Mouse (Mus musculus) liver, postnatal 0 days (tissue): ENCODE measurements around the gene Prss50. TPM values are rescaled to one million over a fixed set of nuclear protein-coding genes. Genes with fewer than 3 reads are reported as not detected.
A peak's percentile ranks its signal among the peaks of the same experiment; 100 is the strongest.
"Not testable (repeated sequence)": the region's sequence is repeated elsewhere in the genome, so short reads cannot be mapped to it uniquely, and the experiment has no call there.

Experiments used
- ATAC-seq: fragments of 200-750 bp; cut with Nextera tagmentation; 2 replicates; pipeline ENCODE4 v1.8.0; 2017; ENCODE audit warnings: mild to moderate bottlenecking, moderate library complexity
- DNase-seq: peaks from one replicate; pipeline ENCODE4 v3.0.0-alpha.2; 2016
- H3K27ac ChIP-seq: fragments of 300-500 bp; sonication (generic); 2 replicates; pipeline ENCODE4 v1.5.1; 2014; ENCODE audit warnings: antibody characterized with exemption, moderate library complexity, mild to moderate bottlenecking, low read depth
- H3K27me3 ChIP-seq: fragments of 300-500 bp; sonication (generic); 2 replicates; pipeline ENCODE4 v1.6.1; 2014; ENCODE audit warnings: low read length, control low read depth, mixed read lengths; ENCODE audit not compliant: insufficient read depth
- H3K36me3 ChIP-seq: fragments of 300-500 bp; sonication (generic); replicated peaks from 2 replicates; pipeline ENCODE4 v1.6.1; 2014; ENCODE audit warnings: mild to moderate bottlenecking, control low read depth, low read length, moderate library complexity, mixed read lengths; ENCODE audit not compliant: insufficient read depth
- H3K4me1 ChIP-seq: fragments of 300-500 bp; sonication (generic); 2 replicates; pipeline ENCODE4 v1.6.1; 2014; ENCODE audit warnings: antibody characterized with exemption, mild to moderate bottlenecking, control low read depth; ENCODE audit not compliant: insufficient read depth
- H3K4me2 ChIP-seq: fragments of 300-500 bp; sonication (generic); 2 replicates; pipeline ENCODE4 v1.6.1; 2014; ENCODE audit warnings: low read depth, mild to moderate bottlenecking, low read length, moderate library complexity, mixed read lengths
- H3K4me3 ChIP-seq: fragments of 300-500 bp; sonication (generic); 2 replicates; pipeline ENCODE4 v1.5.1; 2014; ENCODE audit warnings: low read depth, low read length
- H3K9ac ChIP-seq: fragments of 300-500 bp; sonication (generic); replicated peaks from 2 replicates; pipeline ENCODE4 v1.6.1; 2014; ENCODE audit warnings: mild to moderate bottlenecking, moderate library complexity
- H3K9me3 ChIP-seq: fragments of 300-500 bp; sonication (generic); 2 replicates; pipeline ENCODE4 v1.6.1; 2016; ENCODE audit warnings: mild to moderate bottlenecking, control low read depth, low read length, mixed read lengths
- CTCF ChIP-seq: sonication (generic); IDR thresholded peaks from 2 replicates; pipeline ENCODE4 v1.5.1; 2016; ENCODE audit warnings: antibody characterized with exemption, low read depth
- EP300 ChIP-seq: IDR thresholded peaks from 2 replicates; pipeline ENCODE4 v1.6.1; 2016; ENCODE audit warnings: antibody characterized with exemption, low read depth, mild to moderate bottlenecking
- WGBS: fragments of 180-500 bp; shearing (Covaris S2); extraction: QIAGEN DNeasy Blood & Tissue Kit; methylation state at CpG from one replicate; pipeline ENCODE4 v1.1.7; 2014; ENCODE audit not compliant: insufficient replicate concordance; 5-methylcytosine and 5-hydroxymethylcytosine counted together
- polyA plus RNA-seq: library from polyadenylated mRNA; unstranded; fragments of >200 nt; fragmentation: Nextera tagmentation; extraction: Ambion mirVana; gene quantifications from 2 replicates; pipeline ENCODE4 v1.2.1, GENCODE M21; 2015

The Prss50 gene
- 9.2 and 10.3 TPM in 2 replicates for polyA plus RNA-seq

GRCm38 (mm10) chr9:110857781-110858472 lies at the start of gene Prss50:
TSS of gene Prss50 (plus strand) at chr9:110857967.
- no peaks in the 10 kb centered on the region for H3K36me3 ChIP-seq
- peak within 1 kb of the TSS; percentile 30 for H3K4me3 ChIP-seq
- H3K4me1 ChIP-seq: peaks cover 3% of the 10 kb centered on the region
- no peaks in the 10 kb centered on the region for H3K9me3 ChIP-seq
- no peak within 1 kb of the TSS; the same call in 1 of the 2 replicates for H3K9ac ChIP-seq
- H3K27me3 ChIP-seq: peaks cover 5% of the 10 kb centered on the region; the same call in 1 of the 2 replicates
- H3K27ac ChIP-seq: no peak within 1 kb of the TSS
- H3K4me2 ChIP-seq: peak within 1 kb of the TSS; percentile 71
- ATAC-seq: peak; percentile 50
- TF ChIP-seq EP300 (no peak), CTCF (peak; percentile 73)
- peak; percentile 46 for DNase-seq
- 12% methylated on average over 46 of the region's 50 CpGs for WGBS

GRCm38 (mm10) chr9:110810051-110810450 lies 47.7 kb upstream of the Prss50 start:
- Histone ChIP-seq H3K9ac (no peak overlapping the region), H3K4me2 (no peak overlapping the region), H3K4me1 (no peaks in the 10 kb centered on the region), H3K9me3 (no peaks in the 10 kb centered on the region), H3K4me3 (no peak overlapping the region), H3K36me3 (no peaks in the 10 kb centered on the region), H3K27me3 (no peaks in the 10 kb centered on the region), H3K27ac (no peak overlapping the region)
- no peak for TF ChIP-seq CTCF
- TF ChIP-seq EP300: no peak
- WGBS: 72% methylated on average over 4 of the region's 4 CpGs
- no peak for DNase-seq
- ATAC-seq: no peak

- Histone ChIP-seq H3K9ac (no peak within 1 kb of the TSS), H3K27ac (no peak within 1 kb of the TSS), H3K9me3 (no peaks in the 10 kb centered on the region), H3K4me3 (no peak within 1 kb of the TSS), H3K4me1 (no peaks in the 10 kb centered on the region), H3K27me3 (no peaks in the 10 kb centered on the region), H3K4me2 (no peak within 1 kb of the TSS), H3K36me3 (no peaks in the 10 kb centered on the region)
- 51% methylated on average over 18 of the region's 18 CpGs for WGBS
- ATAC-seq (no peak), DNase-seq (no peak)
- no peak for TF ChIP-seq CTCF
- no peak for TF ChIP-seq EP300
Measured at GRCm38 (mm10) chr9:110813789-110814188, 44.0 kb upstream of the Prss50 start, which contains the start of gene Prss44. TSS of gene Prss44 (plus strand) at chr9:110813994.

- H3K4me3 ChIP-seq, H3K4me2 ChIP-seq, H3K27me3 ChIP-seq, H3K36me3 ChIP-seq, H3K9ac ChIP-seq, H3K9me3 ChIP-seq, DNase-seq, H3K27ac ChIP-seq, ATAC-seq, H3K4me1 ChIP-seq: not testable (repeated sequence)
Measured at GRCm38 (mm10) chr9:110820546-110820945, 37.2 kb upstream of the Prss50 start.

- H3K4me2 ChIP-seq: no peak overlapping the region
- no peaks in the 10 kb centered on the region for H3K27me3 ChIP-seq
- no peaks in the 10 kb centered on the region for H3K36me3 ChIP-seq
- H3K9me3 ChIP-seq: no peaks in the 10 kb centered on the region
- no peaks in the 10 kb centered on the region for H3K4me1 ChIP-seq
- no peak overlapping the region for H3K27ac ChIP-seq
- TF ChIP-seq CTCF: no peak
- TF ChIP-seq EP300: no peak
- DNase-seq (no peak), ATAC-seq (peak; percentile 87)
- H3K4me3 ChIP-seq: no peak overlapping the region
- WGBS: 69% methylated on average over 7 of the region's 7 CpGs
- H3K9ac ChIP-seq: no peak overlapping the region
Measured at GRCm38 (mm10) chr9:110821436-110821835, 36.3 kb upstream of the Prss50 start.

- no peak overlapping the region for H3K27ac ChIP-seq
- H3K9ac ChIP-seq: no peak overlapping the region
- no peak overlapping the region for H3K4me2 ChIP-seq
- WGBS: 59% methylated on average over 4 of the region's 4 CpGs
- H3K4me1 ChIP-seq: no peaks in the 10 kb centered on the region
- no peaks in the 10 kb centered on the region for H3K36me3 ChIP-seq
- ATAC-seq: no peak
- no peaks in the 10 kb centered on the region for H3K27me3 ChIP-seq
- H3K4me3 ChIP-seq: no peak overlapping the region
- TF ChIP-seq CTCF (no peak), EP300 (no peak)
- H3K9me3 ChIP-seq: no peaks in the 10 kb centered on the region
- no peak for DNase-seq
Measured at GRCm38 (mm10) chr9:110825426-110825825, 32.3 kb upstream of the Prss50 start.
